Mouse (Mus musculus): ENCODE results near the gene Gpr142. TPM values are rescaled to one million over a fixed set of nuclear protein-coding genes. Genes with fewer than 3 reads are reported as not detected.
A peak's percentile ranks its signal among the peaks of the same experiment; 100 is the strongest.

Gpr142 gene
- total RNA-seq, 2 experiments from 2014 or later, result not detected

GRCm38 (mm10) chr11:114797981-114798380, 743 bp upstream of the Gpr142 start:
- no peak for ATAC-seq (ENCODE audit: poor library complexity, severe bottlenecking)

DNA sequence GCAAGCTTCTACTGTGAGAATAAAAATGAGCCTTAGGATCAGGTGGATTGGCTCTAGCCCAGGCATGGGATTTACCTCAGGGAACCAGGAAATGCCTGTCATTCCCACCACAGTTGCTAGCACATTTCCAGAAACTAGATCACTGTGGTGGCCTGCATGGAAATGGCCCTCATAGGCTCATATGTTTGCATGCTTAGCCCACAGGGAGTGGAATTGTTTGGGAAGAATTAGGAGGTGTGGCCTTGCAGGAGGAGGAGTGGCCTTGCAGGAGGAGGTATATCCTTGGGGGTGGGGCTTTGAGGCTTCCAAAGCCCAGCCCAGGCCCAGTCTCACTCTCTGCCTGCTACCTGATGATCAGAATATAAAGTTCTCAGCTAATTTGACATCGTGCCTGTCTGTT, 3.2 kb downstream of the Gpr142 start:
- ATAC-seq (ENCODE audit: poor library complexity, severe bottlenecking), result no peak

- no peak for ATAC-seq (ENCODE audit: poor library complexity, severe bottlenecking)
Measured at GRCm38 (mm10) chr11:114802540-114803267, 4.0 kb downstream of the Gpr142 start.

DNA sequence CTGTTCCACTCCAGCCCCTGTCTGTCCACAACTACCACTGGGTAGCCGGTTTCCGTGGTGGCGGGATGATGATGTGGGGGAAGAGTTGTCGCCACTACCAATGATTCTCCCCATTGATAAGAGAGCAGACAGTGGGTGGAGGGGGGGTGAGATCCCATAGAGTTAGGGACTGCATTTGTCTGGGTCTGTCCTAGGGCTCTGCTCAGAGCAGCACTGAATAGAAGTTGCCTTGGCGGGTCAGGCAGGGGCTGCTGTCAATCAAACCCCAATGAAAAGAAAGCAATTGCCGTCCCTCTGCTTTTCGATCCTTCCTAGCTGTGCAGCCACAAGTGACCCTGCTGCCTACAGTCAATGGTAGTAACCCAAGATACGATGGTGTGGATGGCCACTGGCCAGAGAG, 5.3 kb downstream of the Gpr142 start:
- no peak for ATAC-seq (ENCODE audit: poor library complexity, severe bottlenecking)

- no peak for ATAC-seq (ENCODE audit: poor library complexity, severe bottlenecking)
Measured at GRCm38 (mm10) chr11:114807025-114807424, 8.3 kb downstream of the Gpr142 start.

- no peak; the same call in 1 of the 2 replicates for ATAC-seq (ENCODE audit: poor library complexity, severe bottlenecking)
Measured at GRCm38 (mm10) chr11:114807686-114808427, 9.1 kb downstream of the Gpr142 start.

GRCm38 (mm10) chr11:114809371-114809770, 10.6 kb downstream of the Gpr142 start:
- ATAC-seq (ENCODE audit: poor library complexity, severe bottlenecking), result no peak

DNA sequence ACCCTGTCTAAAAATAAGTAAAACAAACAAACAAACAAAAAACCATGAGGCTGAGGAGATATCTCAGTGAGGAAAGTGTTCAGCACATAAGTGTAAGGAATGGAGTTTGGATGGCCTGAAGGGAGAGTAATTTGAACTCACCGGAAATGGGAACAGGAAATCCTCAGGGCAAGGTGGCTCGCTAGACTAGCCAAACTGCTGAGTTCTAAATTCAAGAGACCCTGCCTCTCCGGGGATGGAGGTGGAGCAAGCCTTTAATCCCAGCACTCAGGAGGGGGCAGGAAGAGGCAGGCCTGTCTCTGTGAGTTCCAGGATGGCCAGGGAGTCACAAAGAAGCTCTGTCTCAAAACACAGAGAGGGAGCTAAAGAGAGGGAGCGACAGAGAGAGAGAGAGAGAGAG, 11.6 kb downstream of the Gpr142 start:
- ATAC-seq (ENCODE audit: poor library complexity, severe bottlenecking), result no peak

GRCm38 (mm10) chr11:114812731-114813240, 14.1 kb downstream of the Gpr142 start:
- peak; percentile 85 for ATAC-seq (ENCODE audit: poor library complexity, severe bottlenecking)

DNA sequence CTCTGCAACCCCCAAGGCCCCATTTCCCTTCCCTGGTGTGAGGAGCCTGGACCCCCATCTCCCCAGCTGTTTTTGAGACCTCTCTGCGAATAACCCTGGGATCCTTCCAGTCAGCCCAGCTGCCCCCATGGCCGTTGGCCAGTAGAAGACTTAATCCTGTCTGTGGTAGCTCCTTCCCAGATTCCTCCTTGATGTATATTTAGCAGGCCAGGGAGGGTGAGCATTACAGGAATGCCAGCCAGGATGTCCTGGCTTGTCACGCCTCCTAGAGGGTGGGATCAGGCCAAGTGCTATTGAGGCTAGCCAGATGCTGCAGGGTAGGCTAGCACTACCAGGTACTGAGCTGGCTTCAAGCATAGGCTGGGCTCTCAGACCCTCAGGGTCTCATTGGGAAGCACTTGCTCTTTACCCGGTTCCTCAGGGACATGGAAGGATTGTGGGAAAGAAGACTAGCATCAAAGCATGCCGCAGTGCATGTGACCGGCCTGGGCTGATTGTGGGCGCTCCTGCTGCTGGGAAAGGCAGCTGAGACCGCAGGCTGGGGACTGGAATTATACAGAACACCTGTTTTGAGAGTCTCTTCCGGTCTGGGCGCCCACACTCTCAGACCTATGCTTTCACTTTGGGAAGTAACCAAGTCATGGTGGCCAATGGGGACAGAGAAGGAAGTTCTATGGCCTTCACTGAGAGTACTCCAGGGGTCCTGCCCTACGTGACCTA, 16.3 kb downstream of the Gpr142 start:
- peak; percentile 27; the same call in 1 of the 2 replicates for ATAC-seq (ENCODE audit: poor library complexity, severe bottlenecking)

DNA sequence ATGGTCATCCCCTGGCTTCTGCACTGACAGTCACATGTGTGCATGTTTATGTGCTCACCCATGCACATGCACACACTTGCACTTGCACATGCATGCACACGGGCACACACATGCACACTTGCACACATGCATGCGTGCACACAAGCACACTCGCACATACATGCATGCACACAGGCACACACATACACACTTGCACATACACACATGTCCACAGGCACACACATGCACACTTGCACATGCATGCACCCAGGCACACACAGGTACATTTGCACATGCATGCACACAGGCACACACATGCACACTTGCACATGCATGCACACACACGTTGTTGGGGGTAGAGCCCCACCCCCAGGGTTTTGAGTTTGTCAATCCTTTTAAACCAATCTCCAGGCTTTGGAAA, 18.2 kb downstream of the Gpr142 start:
- no peak for ATAC-seq (ENCODE audit: poor library complexity, severe bottlenecking)

DNA sequence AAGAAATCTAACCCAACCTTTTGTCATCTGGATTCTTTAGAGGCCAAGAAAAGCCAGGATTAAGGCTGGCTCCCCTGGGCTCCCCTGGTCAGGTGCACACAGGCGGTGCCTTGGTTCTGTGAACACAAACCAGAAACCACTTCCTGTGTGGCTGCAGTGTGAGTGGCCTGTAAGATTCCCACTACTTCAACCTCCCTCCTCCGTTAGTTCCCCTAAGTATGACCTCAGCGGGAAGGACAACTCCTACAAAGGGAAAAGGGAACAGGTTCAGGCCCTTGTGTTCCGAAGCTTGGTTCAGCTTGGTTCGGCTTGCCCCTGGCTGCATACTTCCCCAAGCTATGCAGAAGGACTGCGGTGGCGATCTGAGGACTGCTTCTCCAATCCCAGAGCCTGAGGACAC, 19.5 kb downstream of the Gpr142 start:
- peak; percentile 67 for ATAC-seq (ENCODE audit: poor library complexity, severe bottlenecking)

DNA sequence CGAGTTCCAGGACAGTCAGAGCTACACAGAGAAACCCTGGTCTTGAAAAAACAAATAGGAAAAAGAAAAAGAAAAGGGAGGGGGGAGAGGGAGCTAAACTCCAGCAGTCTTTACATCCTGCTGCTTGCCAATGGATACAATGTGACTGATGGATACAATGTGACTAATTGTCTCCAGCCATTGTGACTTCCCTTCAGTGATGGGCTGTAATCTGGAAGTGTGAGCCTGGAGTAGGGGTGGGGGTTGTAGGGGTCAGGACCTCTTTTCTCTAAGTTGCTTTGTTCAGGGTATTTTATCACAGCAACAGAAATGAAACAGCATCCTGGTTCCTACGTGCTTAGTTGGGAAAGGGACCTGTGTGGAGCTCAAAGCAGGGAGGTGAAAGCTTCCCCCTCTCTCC, 20.4 kb downstream of the Gpr142 start:
- no peak for ATAC-seq (ENCODE audit: poor library complexity, severe bottlenecking)

DNA sequence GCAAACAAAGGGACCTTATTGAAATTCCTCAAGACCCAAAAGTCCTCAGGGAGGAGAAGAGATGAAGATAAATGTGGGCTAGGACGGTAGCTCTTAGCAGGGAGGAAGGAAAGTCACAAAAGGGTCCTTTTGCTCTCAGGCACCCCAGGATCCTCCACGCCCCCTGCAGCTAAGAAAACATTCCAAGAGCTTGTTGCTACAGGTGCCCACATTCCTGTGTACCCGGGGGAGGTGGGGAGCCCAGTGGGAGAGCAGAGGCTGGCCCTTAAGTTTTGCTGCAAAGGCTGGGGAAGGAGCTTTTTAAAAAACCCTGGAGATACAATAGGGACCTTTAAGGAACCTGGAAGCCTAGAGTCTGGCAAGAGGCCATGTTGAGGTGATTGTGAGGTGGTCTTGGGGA, 21.7 kb downstream of the Gpr142 start:
- no peak for ATAC-seq (ENCODE audit: poor library complexity, severe bottlenecking)

GRCm38 (mm10) chr11:114821325-114821724, 22.6 kb downstream of the Gpr142 start:
- ATAC-seq (ENCODE audit: poor library complexity, severe bottlenecking), result peak; percentile 68

DNA sequence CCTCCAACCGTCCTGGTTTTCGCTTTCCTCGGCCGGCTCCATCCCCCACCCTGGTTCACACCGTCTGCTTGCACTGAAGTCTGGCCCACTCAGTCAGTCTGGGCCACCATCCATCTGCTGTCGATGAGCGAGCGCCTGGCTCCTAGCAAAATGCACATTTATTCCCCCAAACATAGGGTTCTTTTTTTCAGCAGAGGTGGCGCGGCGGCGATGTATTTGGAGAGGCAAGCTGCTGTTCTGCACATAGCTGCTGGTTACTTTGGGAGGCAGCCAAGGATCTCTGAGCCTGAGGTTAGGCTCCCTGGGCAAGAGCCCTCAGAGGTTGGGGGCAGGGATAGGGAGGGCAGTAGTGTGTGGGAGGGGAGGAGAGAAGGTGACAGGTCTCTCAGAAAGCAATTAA, 24.0 kb downstream of the Gpr142 start:
- no peak for ATAC-seq (ENCODE audit: poor library complexity, severe bottlenecking)

DNA sequence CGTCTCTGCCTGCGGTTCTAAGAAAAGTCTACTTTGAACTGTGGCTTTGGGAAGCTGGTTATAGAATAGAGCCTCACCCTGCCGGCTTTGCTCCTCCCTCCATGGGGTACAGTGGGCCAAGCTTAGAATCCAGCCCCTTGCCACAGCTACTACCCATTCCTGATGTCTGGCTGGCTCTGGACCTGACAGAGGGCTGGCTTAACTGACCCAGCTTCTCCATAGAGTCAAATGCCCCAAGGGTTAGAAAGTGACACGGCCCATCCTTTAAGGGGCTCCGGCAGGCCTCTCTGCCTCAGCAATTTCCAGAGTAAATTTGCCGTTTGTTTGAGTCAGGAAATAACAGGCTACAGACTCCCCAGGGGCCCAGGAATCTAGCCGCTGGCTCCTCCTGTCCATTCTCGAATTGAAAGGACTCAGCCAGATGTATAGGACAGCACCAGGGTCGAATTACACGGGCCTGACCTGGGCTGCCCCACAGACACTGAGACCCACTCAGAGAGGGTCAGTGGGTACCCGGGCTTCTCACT, 24.5 kb downstream of the Gpr142 start:
- no peak for ATAC-seq (ENCODE audit: poor library complexity, severe bottlenecking)

DNA sequence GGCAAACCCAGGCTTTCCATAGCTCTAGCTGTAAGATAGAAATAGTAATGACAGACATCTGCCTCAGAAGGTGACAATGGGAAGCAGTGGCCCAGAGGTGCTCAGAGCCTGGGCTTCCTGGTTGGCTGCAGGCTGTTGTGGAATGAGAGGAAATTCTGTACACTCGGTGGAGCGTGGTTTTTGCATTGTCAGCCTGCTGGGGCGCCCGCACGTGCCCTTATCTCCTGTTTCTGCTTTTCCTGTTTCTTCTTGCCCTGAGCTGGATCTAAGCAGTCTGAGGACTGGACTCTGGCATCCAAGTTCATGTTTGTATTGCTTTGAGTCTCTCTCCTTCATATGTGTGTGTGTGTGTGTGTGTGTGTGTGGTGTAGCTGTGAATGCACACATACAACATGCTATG, 28.0 kb downstream of the Gpr142 start:
- ATAC-seq (ENCODE audit: poor library complexity, severe bottlenecking), result peak; percentile 44; the same call in 1 of the 2 replicates

DNA sequence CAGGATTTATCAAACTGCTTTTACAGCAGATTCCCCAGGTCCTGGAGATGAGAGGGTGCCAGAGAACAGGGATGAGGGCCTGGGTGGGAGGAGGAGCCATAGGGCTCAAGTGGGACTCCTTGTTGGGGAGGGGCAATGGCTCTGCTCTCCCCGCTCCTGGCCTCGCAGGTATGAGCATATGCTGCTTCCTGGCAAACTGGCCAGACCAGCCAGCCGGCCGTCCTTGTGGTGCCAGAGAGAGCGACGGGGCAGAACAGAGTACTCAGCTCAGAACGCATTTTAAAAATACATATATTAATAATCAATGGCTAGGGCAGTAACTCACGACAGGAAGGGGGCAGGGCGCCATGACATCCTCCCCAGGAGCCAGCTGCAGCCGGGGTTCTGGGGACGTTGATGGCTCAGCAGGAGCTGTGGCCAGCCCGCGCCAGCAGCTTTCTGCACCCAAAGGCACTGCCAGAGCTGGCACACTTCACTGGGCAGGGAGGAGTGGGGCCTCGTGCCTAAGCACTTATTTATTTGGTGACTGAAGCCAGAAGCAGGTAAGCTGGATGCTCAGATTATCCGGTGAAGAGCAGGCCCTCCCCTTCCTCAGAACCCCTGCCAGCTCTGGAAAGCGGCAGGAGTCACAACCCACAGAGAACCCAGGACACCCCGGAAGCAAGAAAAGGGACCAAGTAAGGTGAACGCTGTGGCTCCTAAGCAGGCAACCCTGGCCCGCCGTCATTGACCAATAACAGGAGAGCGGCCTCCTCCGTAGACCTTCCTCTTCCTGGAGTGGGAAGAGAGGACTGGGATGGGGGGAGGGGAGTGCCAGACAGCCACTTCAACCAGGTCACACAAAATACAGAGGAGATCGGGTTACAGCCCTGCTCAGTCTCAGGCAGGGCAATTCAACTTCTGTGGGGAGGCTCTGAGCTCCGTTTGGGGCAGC, 31.0 kb downstream of the Gpr142 start:
- ATAC-seq (ENCODE audit: poor library complexity, severe bottlenecking), result peak; percentile 68

- peak; percentile 24; the same call in 1 of the 2 replicates for ATAC-seq (ENCODE audit: poor library complexity, severe bottlenecking)
Measured at GRCm38 (mm10) chr11:114830433-114830773, 31.7 kb downstream of the Gpr142 start.
